Mouse (Mus musculus) CH12.LX (cell line): Measurements from ENCODE around the gene Hyal4. TPM values are rescaled to one million over a fixed set of nuclear protein-coding genes. Genes with fewer than 3 reads are reported as not detected.

Source experiments
- DNase-seq: peaks from one replicate; pipeline ENCODE4 v3.0.0-alpha.2; 2013; ENCODE audit errors: extremely low read depth
- H3K27ac ChIP-seq: 2 replicates; pipeline ENCODE4 v1.5.1; 2012; ENCODE audit warnings: low read depth, mild to moderate bottlenecking, control low read depth, moderate library complexity; ENCODE audit not compliant: insufficient read depth
- H3K27me3 ChIP-seq: replicated peaks from 2 replicates; pipeline ENCODE3; 2012; ENCODE audit warnings: inconsistent platforms
- H3K36me3 ChIP-seq, 2 experiments: replicated peaks in 1 of 2; 2 replicates each; pipeline versions ENCODE3 to v1.6.1; 2012; ENCODE audit warnings: inconsistent platforms in 1 of 2, low read length in 1 of 2, mild to moderate bottlenecking in 1 of 2, mixed read lengths in 1 of 2, moderate library complexity in 1 of 2; ENCODE audit not compliant: control insufficient read depth in 1 of 2, insufficient read depth in 1 of 2
- H3K4me1 ChIP-seq, 2 experiments: 2 replicates each; pipeline ENCODE4 v1.6.1; 2012; ENCODE audit warnings: inconsistent platforms in 1 of 2, moderate library complexity in 1 of 2; ENCODE audit not compliant: insufficient read depth in 2 of 2, control insufficient read depth in 1 of 2
- H3K4me2 ChIP-seq: 2 replicates; pipeline ENCODE4 v1.6.1; 2012; ENCODE audit warnings: low read depth, mild to moderate bottlenecking, control low read depth; ENCODE audit not compliant: poor library complexity, insufficient read depth, severe bottlenecking
- H3K4me3 ChIP-seq, 3 experiments: fragments of 150-350 bp in 1 of 3; sonication (generic) in 1 of 3; replicated peaks in 1 of 3; 2 replicates each; pipeline versions ENCODE3 to v1.5.1; 2011 to 2012; ENCODE audit warnings: low read depth in 2 of 3, low read length in 2 of 3, mild to moderate bottlenecking in 2 of 3, moderate library complexity in 2 of 3, control low read depth in 1 of 3, improper control_type of control experiment in 1 of 3, inconsistent platforms in 1 of 3, mixed read lengths in 1 of 3; ENCODE audit not compliant: poor library complexity in 1 of 3
- H3K79me2 ChIP-seq: replicated peaks from 2 replicates; pipeline ENCODE4 v1.6.1; 2012; ENCODE audit warnings: mild to moderate bottlenecking, moderate library complexity; ENCODE audit not compliant: control insufficient read depth, poor library complexity, insufficient read depth, severe bottlenecking; ENCODE audit errors: extremely low read depth
- H3K9ac ChIP-seq: 2 replicates; pipeline ENCODE4 v1.6.1; 2012; ENCODE audit warnings: low read depth, mild to moderate bottlenecking, control low read depth, moderate library complexity; ENCODE audit not compliant: insufficient read depth
- H3K9me3 ChIP-seq: replicated peaks from 2 replicates; pipeline ENCODE3; 2012; ENCODE audit warnings: low read length, inconsistent platforms, mixed read lengths
- CHD1 ChIP-seq: IDR thresholded peaks from 2 replicates; pipeline ENCODE4 v1.6.1; 2012; ENCODE audit warnings: low read depth, low read length, improper control_type of control experiment, inconsistent platforms
- E2F4 ChIP-seq: IDR thresholded peaks from 2 replicates; pipeline ENCODE4 v1.6.1; 2011; ENCODE audit warnings: low read depth, low read length, improper control_type of control experiment; ENCODE audit not compliant: insufficient replicate concordance
- ELF1 ChIP-seq: IDR thresholded peaks from 2 replicates; pipeline ENCODE4 v1.6.1; 2014; ENCODE audit warnings: low read depth, mild to moderate bottlenecking, inconsistent platforms, low read length, improper control_type of control experiment
- ETS1 ChIP-seq: conservative IDR thresholded peaks from 2 replicates; pipeline ENCODE4 v1.6.1; 2012; ENCODE audit warnings: low read depth, mild to moderate bottlenecking, inconsistent platforms, low read length, improper control_type of control experiment, moderate library complexity
- JUN ChIP-seq: IDR thresholded peaks from 2 replicates; pipeline ENCODE4 v1.6.1; 2011; ENCODE audit warnings: low read depth, mild to moderate bottlenecking, low read length, improper control_type of control experiment, moderate library complexity; ENCODE audit not compliant: insufficient read depth
- KAT2A ChIP-seq: IDR thresholded peaks from 2 replicates; pipeline ENCODE4 v1.6.1; 2012; ENCODE audit warnings: low read length, improper control_type of control experiment, inconsistent platforms; ENCODE audit not compliant: insufficient replicate concordance
- MAX ChIP-seq: IDR thresholded peaks from 2 replicates; pipeline ENCODE4 v1.6.1; 2011; ENCODE audit warnings: low read length, improper control_type of control experiment
- MAZ ChIP-seq: IDR thresholded peaks from 2 replicates; pipeline ENCODE4 v1.6.1; 2012; ENCODE audit warnings: low read depth, mild to moderate bottlenecking, inconsistent platforms, low read length, improper control_type of control experiment, moderate library complexity
- MXI1 ChIP-seq: IDR thresholded peaks from 2 replicates; pipeline ENCODE4 v1.6.1; 2011; ENCODE audit warnings: mild to moderate bottlenecking, low read depth, low read length, improper control_type of control experiment
- MYC ChIP-seq: IDR thresholded peaks from 2 replicates; pipeline ENCODE4 v1.6.1; 2011; ENCODE audit warnings: low read depth, mild to moderate bottlenecking, improper control_type of control experiment, low read length
- NELFE ChIP-seq: IDR thresholded peaks from 2 replicates; pipeline ENCODE4 v1.6.1; 2011; ENCODE audit warnings: low read depth, low read length, improper control_type of control experiment
- NRF1 ChIP-seq: IDR thresholded peaks from 2 replicates; pipeline ENCODE4 v1.6.1; 2014; ENCODE audit warnings: low read depth, mild to moderate bottlenecking, inconsistent platforms, low read length, improper control_type of control experiment, moderate library complexity
- POLR2A ChIP-seq: IDR thresholded peaks from 2 replicates; pipeline ENCODE4 v1.6.1; 2011; ENCODE audit warnings: low read depth, mild to moderate bottlenecking, improper control_type of control experiment, low read length
- SIN3A ChIP-seq: IDR thresholded peaks from 2 replicates; pipeline ENCODE4 v1.6.1; 2012; ENCODE audit warnings: low read length, improper control_type of control experiment, inconsistent platforms
- SMC3 ChIP-seq: IDR thresholded peaks from 2 replicates; pipeline ENCODE4 v1.6.1; 2011; ENCODE audit warnings: low read depth, low read length, improper control_type of control experiment
- TCF12 ChIP-seq: IDR thresholded peaks from 2 replicates; pipeline ENCODE4 v1.6.1; 2014; ENCODE audit warnings: low read depth, mild to moderate bottlenecking, inconsistent platforms, low read length, improper control_type of control experiment
- USF1 ChIP-seq: IDR thresholded peaks from 2 replicates; pipeline ENCODE4 v1.6.1; 2014; ENCODE audit warnings: low read depth, mild to moderate bottlenecking, inconsistent platforms, low read length, improper control_type of control experiment
- USF2 ChIP-seq: conservative IDR thresholded peaks from 2 replicates; pipeline ENCODE4 v1.6.1; 2011; ENCODE audit warnings: low read depth, low read length, improper control_type of control experiment
- ZMIZ1 ChIP-seq: IDR thresholded peaks from 2 replicates; pipeline ENCODE4 v1.6.1; 2012; ENCODE audit warnings: low read depth, mild to moderate bottlenecking, inconsistent platforms, low read length, improper control_type of control experiment
- dilution Hi-C: fragments of 300-500 bp; cut with MboI; formaldehyde crosslinking; loops from 2 replicates; pipeline ENCODE4 v1.14.3; 2020; ENCODE audit warnings: low sequenced_read_pairs; ENCODE audit not compliant: extremely low pct_unique_long_range_greater_than_20kb, extremely low pct_ligation_motif_present
- in situ Hi-C: fragments of 300-500 bp; cut with MboI; formaldehyde crosslinking; loops from 3 replicates; pipeline ENCODE4 v1.14.3; 2019; ENCODE audit warnings: low sequenced_read_pairs, low pct_ligation_motif_present, low pct_unique_long_range_greater_than_20kb, mixed read lengths
- polyA plus RNA-seq: library from polyadenylated mRNA; unstranded; fragments of >175 nt; gene quantifications from 2 replicates; pipeline ENCODE4 v1.2.1, GENCODE M21; 2012; ENCODE audit warnings: low read depth; ENCODE audit not compliant: insufficient read length
- total RNA-seq, 2 experiments: library from RNA; depleted of rRNA; stranded (reverse); fragments of 300-350 nt in 1 of 2; fragments of >200 nt in 1 of 2; gene quantifications; 2 replicates each; pipeline ENCODE4 v1.2.3; 2012 to 2014

Gene Hyal4
- total and polyA plus RNA-seq, 3 experiments: not detected

GRCm38 (mm10) chr6:24766261-24766660, 18.1 kb downstream of the Hyal4 start:
- Histone ChIP-seq H3K79me2 (no peaks in the 10 kb centered on the region), H3K9ac (no peak overlapping the region), H3K4me3 (no peak overlapping the region), H3K27me3 (no peaks in the 10 kb centered on the region), H3K9me3 (no peaks in the 10 kb centered on the region), H3K36me3 (no peaks in the 10 kb centered on the region), H3K4me2 (no peak overlapping the region), H3K27ac (no peak overlapping the region), H3K4me1 (peaks cover 0 to 9% of the 10 kb centered on the region in 2 experiments; a peak in 2 of 4 replicates)
- in situ Hi-C loops (no loop called here), dilution Hi-C loops (no loop called here)
- DNase-seq: no peak
- TF ChIP-seq ETS1: no peak
- TF ChIP-seq SMC3: no peak

- H3K4me3 ChIP-seq: no peak overlapping the region
- DNase-seq: no peak
- no peaks in the 10 kb centered on the region for H3K4me1 ChIP-seq
- no peak overlapping the region for H3K4me2 ChIP-seq
- in situ Hi-C loops (no loop called here), dilution Hi-C loops (no loop called here)
- no peak overlapping the region for H3K9ac ChIP-seq
- H3K79me2 ChIP-seq: no peaks in the 10 kb centered on the region
- TF ChIP-seq MAX (no peak), ETS1 (no peak), USF1 (no peak), MXI1 (no peak), MYC (no peak), MAZ (no peak), KAT2A (no peak), POLR2A (no peak), E2F4 (no peak), CHD1 (no peak), JUN (no peak), NELFE (no peak), ZMIZ1 (no peak), SIN3A (no peak), ELF1 (no peak), NRF1 (no peak), USF2 (no peak), TCF12 (no peak)
- no peak overlapping the region for H3K27ac ChIP-seq
- H3K27me3 ChIP-seq: no peaks in the 10 kb centered on the region
- H3K9me3 ChIP-seq: no peaks in the 10 kb centered on the region
- H3K36me3 ChIP-seq: no peaks in the 10 kb centered on the region
Measured at GRCm38 (mm10) chr6:24779182-24779581, 31.1 kb downstream of the Hyal4 start.
